Mouse (Mus musculus) embryonic fibroblast, embryonic 13.5 days (primary cell): ENCODE measurements around the gene Herc3. TPM values are rescaled to one million over a fixed set of nuclear protein-coding genes. Genes with fewer than 3 reads are reported as not detected.
A peak's percentile ranks its signal among the peaks of the same experiment; 100 is the strongest.

Experiments used
- H3K27ac ChIP-seq: 2 replicates; pipeline ENCODE4 v1.5.1; 2012; ENCODE audit warnings: low read length, control low read depth, inconsistent platforms; ENCODE audit not compliant: insufficient read depth
- H3K4me1 ChIP-seq: 2 replicates; pipeline ENCODE4 v1.6.1; 2011; ENCODE audit warnings: low read length; ENCODE audit not compliant: control insufficient read depth, insufficient read depth
- H3K4me3 ChIP-seq: 2 replicates; pipeline ENCODE4 v1.5.1; 2011; ENCODE audit warnings: mild to moderate bottlenecking, control low read depth, low read length; ENCODE audit not compliant: insufficient read depth
- CTCF ChIP-seq: IDR thresholded peaks from 2 replicates; pipeline ENCODE4 v1.5.1; 2011; ENCODE audit warnings: mild to moderate bottlenecking, control low read depth, low read length, moderate library complexity, borderline replicate concordance; ENCODE audit not compliant: insufficient read depth
- POLR2A ChIP-seq: IDR thresholded peaks from 2 replicates; pipeline ENCODE4 v1.6.1; 2011; ENCODE audit warnings: low read depth, mild to moderate bottlenecking, control low read depth, low read length, moderate library complexity
- polyA plus RNA-seq: library from polyadenylated mRNA; stranded (reverse); fragments of >200 nt; gene quantifications from 2 replicates; pipeline ENCODE4 v1.2.4, GENCODE M21; 2011; ENCODE audit warnings: low read depth; ENCODE audit not compliant: missing spikeins, insufficient read length

Gene Herc3
- polyA plus RNA-seq, 1 experiment, result 13.5 TPM

DNA sequence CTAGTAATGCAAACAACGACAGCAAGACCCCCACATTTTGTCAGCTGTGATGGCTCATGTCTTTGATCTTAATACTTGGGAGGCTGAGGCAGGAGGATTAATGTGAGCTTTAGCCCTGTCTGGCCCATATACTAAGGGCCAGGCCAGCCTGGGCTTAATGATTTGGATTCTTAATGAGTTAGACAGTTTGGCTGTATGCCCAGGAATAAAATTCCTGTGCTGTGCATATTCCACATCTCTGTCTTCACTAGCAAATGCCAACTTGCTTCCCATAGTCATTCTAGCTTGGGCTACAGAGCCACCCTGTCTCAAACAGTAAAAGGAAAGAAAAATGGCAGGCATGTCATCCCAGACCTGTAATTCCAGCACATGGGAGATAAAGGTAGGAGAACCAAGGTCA, 4.3 kb downstream of the Herc3 start:
- Histone ChIP-seq H3K4me3 (no peak overlapping the region), H3K4me1 (peaks cover 7% of the 10 kb centered on the region), H3K27ac (no peak overlapping the region)
- TF ChIP-seq CTCF (no peak), POLR2A (no peak)

DNA sequence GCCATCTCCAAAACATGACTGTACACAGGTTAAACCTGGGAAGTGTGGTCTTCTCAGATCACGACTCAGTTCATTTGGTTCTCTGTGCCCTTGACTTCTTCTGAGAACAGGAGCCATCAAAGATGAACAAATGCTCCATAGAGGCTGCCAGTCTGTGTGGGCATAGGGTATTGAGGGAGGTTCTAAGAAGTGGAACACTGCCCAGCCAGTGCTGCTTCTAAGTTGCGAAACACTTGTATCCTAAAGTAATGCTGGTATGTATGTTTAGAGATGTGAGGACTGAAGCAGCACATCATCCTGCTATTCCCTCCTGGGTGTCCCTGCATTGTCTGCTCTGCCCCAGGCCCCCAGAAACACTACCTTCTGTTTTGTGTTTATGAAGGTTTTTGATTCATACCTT, 5.2 kb downstream of the Herc3 start:
- Histone ChIP-seq H3K4me3 (no peak overlapping the region), H3K4me1 (peaks cover 7% of the 10 kb centered on the region), H3K27ac (no peak overlapping the region)
- TF ChIP-seq CTCF (no peak), POLR2A (no peak)

DNA sequence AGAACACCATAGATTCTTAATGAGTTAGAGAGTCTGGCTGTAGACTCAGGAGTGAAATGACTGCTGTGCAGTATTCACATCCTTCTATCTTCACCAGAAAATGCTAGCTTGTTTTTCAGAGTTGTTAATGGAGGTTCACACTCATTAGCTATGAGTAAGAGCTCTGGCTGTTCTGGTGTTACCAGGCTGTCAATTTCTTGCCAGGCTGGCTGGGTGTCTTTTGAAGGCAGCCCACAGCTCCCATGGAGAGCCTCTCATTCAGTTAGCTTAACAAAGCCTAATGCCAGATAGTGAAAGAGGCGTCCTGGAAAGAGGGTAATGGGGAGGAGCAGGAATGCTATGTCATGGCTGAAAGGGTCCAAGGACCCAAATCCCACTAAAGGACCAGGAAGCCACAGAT, 6.7 kb downstream of the Herc3 start:
- Histone ChIP-seq H3K27ac (no peak overlapping the region), H3K4me3 (no peak overlapping the region), H3K4me1 (peaks cover 10% of the 10 kb centered on the region)
- no peak for TF ChIP-seq POLR2A
- TF ChIP-seq CTCF, result no peak

DNA sequence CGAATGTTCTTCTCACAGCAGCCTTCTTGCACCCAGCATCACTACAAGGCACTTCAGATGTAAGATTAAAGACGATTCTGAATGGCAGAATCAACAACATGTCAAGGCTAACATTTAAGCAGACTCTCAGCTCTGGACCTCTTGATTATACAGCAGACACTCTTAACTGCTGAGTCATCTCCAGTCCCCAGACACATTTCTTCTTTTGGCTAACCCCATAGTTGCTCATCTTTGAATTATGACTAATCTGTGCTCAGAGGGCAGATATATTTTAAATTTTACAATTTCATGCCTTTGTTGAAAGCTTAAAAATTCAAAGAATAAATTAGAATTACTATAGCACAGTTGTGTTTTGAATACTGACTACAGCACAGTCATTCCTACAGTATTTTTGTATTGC, 9.9 kb downstream of the Herc3 start:
- Histone ChIP-seq H3K27ac (peak overlapping the region; percentile 50; the same call in 1 of the 2 replicates), H3K4me1 (peaks cover 7% of the 10 kb centered on the region), H3K4me3 (no peak overlapping the region)
- TF ChIP-seq CTCF (no peak), POLR2A (no peak)

DNA sequence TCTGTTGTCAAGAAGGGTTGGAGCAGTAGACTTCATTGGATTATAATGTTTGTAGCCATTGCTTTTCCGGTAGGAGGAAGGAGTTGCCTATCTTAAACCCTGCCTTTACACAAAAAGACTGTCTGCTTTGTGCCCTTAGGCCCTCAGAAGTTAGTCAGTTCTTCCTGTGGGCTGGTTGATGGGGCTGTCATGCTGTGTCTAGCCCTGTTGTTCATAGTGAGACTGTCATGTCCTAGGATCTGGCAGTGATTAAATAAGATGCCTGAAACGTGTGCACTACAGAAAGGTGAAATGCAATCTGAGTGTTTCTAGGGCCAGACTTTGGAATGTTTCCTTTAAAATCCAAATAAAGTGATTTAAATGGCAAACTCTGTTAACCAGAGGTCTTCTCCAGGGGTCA, 10.9 kb downstream of the Herc3 start:
- Histone ChIP-seq H3K4me1 (peaks cover 5% of the 10 kb centered on the region), H3K4me3 (no peak overlapping the region), H3K27ac (no peak overlapping the region)
- TF ChIP-seq POLR2A (no peak), CTCF (no peak)

DNA sequence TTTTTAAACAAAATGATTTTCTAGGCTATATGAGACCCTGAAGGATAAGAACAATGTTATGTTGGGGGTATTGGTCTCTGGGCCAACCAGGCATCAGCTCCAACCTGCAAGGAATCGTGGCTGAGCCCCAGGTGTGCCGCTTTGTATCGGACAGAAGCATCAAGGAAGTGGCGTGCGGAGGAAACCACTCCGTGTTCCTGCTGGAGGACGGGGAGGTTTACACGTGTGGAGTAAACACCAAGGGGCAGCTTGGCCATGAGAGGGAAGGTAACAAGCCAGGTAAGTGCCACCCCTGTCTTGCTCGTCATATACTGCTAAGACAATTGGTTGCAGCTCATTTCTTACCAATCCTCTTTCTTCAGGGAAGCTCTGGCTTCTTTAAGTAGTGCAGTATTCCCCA, 12.3 kb downstream of the Herc3 start:
- TF ChIP-seq POLR2A, result no peak
- no peak for TF ChIP-seq CTCF
- H3K4me3 ChIP-seq, result no peak overlapping the region
- H3K27ac ChIP-seq, result no peak overlapping the region
- peaks cover 10% of the 10 kb centered on the region for H3K4me1 ChIP-seq

DNA sequence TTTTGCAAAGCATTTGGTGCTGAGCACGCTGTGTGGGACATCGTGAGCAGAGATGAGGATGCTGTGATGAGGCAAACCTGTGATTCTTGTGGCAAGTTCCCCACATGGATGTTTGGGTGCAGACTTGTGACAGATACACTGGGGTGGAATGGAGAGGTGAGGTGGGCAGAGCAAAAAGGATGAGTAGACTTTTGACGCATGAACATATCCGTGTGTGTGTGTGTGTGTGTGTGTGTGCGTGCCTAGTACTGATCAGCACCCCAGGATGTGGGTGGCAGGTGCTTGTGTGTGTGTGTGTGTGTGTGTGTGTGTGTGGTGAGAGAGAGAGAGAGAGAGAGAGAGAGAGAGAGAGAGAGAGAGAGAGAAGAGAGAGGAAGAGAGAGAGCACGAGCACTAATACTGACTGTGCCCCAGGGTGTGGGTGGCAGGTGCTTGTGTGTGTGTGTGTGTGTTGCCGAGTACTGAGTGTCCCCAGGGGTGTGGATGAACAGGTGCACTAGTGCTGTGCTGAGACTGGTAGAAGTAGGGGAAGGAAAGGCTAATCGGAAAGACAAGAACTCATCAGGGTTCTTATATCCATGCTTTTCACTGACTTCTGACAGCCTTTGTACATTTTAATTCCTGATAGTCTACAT, 13.0 kb downstream of the Herc3 start:
- no peak for TF ChIP-seq CTCF
- no peak for TF ChIP-seq POLR2A
- Histone ChIP-seq H3K4me1 (peaks cover 10% of the 10 kb centered on the region), H3K4me3 (no peak overlapping the region), H3K27ac (no peak overlapping the region)

DNA sequence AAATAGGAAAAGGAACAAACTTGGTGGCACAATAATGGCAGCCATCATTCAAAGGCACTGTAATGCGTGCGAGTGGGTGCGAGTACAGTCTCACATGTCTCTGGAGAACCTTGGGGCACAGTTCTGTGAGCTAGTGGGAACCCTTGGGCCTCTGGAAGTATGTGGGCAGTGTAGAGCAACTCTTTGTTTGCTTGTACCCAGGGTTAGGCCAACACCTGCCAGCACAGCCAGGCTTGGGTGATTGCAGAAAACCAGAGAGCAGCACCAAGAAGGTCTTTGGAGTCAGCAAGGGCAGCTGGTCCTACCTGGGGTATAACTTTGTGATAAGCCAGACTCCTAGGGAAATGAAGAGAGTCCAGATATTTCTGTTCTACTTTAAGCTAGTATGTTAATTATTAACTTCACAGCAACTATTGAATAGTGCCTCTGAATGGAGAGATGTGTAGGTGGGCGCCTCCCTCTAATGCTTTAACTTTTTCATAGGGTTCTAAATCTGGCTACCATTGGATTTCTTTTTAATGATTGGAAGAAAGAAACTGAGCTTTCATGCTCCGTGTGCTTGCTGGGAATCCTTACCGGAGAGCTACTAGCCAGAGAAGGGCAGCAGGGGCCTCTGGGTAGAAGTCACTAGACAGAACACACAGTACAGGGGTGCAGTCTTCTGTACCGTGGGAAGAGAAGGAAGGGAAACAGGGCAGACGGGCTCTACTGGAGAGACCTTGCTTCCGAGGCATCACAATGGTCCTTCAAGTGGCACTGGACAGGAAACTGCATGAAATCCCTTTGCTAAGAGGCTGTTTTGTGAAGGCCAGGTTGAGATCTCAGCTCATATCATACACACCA, 15.8 kb downstream of the Herc3 start:
- no peak overlapping the region for H3K4me3 ChIP-seq
- H3K27ac ChIP-seq, result peak overlapping the region; percentile 23; the same call in 1 of the 2 replicates
- TF ChIP-seq POLR2A (no peak), CTCF (no peak)
- H3K4me1 ChIP-seq, result peaks cover 9% of the 10 kb centered on the region

DNA sequence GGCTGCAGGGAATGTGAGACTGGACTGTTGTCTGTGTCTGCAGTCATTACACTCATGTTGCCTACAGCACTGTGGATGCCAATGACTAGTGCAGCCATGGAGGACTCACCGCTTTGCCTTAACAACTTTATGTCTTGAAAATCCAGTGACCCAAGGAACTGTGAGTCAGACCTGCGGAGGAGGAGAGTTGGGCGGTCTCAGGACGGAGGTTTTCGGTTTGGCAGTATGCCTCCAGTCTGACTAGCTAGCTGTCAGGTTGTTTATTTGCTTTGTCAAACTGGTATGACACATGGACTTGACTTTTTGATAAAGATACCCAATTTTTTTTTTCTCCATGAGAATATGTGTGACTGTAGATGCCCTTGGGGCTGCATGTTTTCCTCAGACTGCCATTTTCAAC, 16.6 kb downstream of the Herc3 start:
- H3K27ac ChIP-seq, result peak overlapping the region; percentile 23; the same call in 1 of the 2 replicates
- no peak overlapping the region for H3K4me3 ChIP-seq
- TF ChIP-seq POLR2A, result no peak
- TF ChIP-seq CTCF, result no peak
- H3K4me1 ChIP-seq, result peaks cover 5% of the 10 kb centered on the region

DNA sequence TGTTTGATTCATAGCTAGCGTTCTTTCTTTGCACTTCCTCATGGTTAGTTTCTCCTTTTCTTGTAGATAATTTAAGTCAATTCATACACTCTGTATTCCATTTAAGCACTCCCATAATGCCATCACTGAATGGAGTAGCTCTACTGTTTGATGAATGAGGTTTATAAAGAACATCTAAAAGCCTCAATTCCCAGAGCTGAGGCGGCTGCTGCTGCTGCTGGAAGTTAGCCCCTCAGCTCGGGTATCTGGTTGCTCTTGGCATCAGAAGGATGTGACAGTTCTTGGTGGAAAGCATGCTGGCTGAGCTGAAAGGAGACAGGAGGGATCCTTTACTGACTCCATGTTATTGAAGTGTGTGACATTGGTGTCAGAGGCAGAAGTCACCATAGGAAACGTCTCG, 18.1 kb downstream of the Herc3 start:
- Histone ChIP-seq H3K27ac (no peak overlapping the region), H3K4me3 (no peak overlapping the region), H3K4me1 (peaks cover 5% of the 10 kb centered on the region)
- TF ChIP-seq CTCF (no peak), POLR2A (no peak)
